Mouse (Mus musculus) MEL (cell line): ENCODE data around the gene Fbln2. TPM values are rescaled to one million over a fixed set of nuclear protein-coding genes. Genes with fewer than 3 reads are reported as not detected.

Source experiments
- DNase-seq: peaks from one replicate; pipeline ENCODE4 v3.0.0; 2011; ENCODE audit warnings: low read depth, low spot score
- H3K27ac ChIP-seq: 2 replicates; pipeline ENCODE4 v1.5.1; 2012; ENCODE audit warnings: low read depth, mild to moderate bottlenecking, control low read depth, low read length, moderate library complexity; ENCODE audit not compliant: control insufficient read depth
- H3K27me3 ChIP-seq, 2 experiments: fragments of 150-350 bp in 1 of 2; sonication (generic) in 1 of 2; 2 replicates each; pipeline ENCODE4 v1.6.1; 2012; ENCODE audit warnings: low read length in 2 of 2, mild to moderate bottlenecking in 2 of 2, improper control_type of control experiment in 1 of 2, moderate library complexity in 1 of 2; ENCODE audit not compliant: insufficient read depth in 2 of 2, control insufficient read depth in 1 of 2
- H3K36me3 ChIP-seq, 2 experiments: 2 replicates each; pipeline ENCODE4 v1.6.1; 2012 to 2014; ENCODE audit warnings: low read length in 2 of 2, improper control_type of control experiment in 1 of 2, inconsistent platforms in 1 of 2, mild to moderate bottlenecking in 1 of 2; ENCODE audit not compliant: insufficient read depth in 2 of 2, control insufficient read depth in 1 of 2
- H3K4me1 ChIP-seq, 2 experiments: fragments of 150-350 bp in 1 of 2; sonication (generic) in 1 of 2; 2 replicates each; pipeline ENCODE4 v1.6.1; 2012; ENCODE audit warnings: low read length in 2 of 2, improper control_type of control experiment in 1 of 2, mild to moderate bottlenecking in 1 of 2; ENCODE audit not compliant: insufficient read depth in 2 of 2, control insufficient read depth in 1 of 2
- H3K4me3 ChIP-seq, 2 experiments: fragments of 150-350 bp in 1 of 2; sonication (generic) in 1 of 2; 2 replicates each; pipeline ENCODE4 v1.5.1; 2012; ENCODE audit warnings: low read depth in 2 of 2, low read length in 2 of 2, mild to moderate bottlenecking in 2 of 2, moderate library complexity in 2 of 2, control low read depth in 1 of 2, improper control_type of control experiment in 1 of 2; ENCODE audit not compliant: control insufficient read depth in 1 of 2, insufficient read depth in 1 of 2
- H3K79me2 ChIP-seq: 2 replicates; pipeline ENCODE4 v1.6.1; 2012; ENCODE audit warnings: mild to moderate bottlenecking, low read length, moderate library complexity; ENCODE audit not compliant: control insufficient read depth, poor library complexity, insufficient read depth
- H3K9ac ChIP-seq: 2 replicates; pipeline ENCODE4 v1.6.1; 2012; ENCODE audit warnings: low read depth, mild to moderate bottlenecking, control low read depth, low read length, moderate library complexity; ENCODE audit not compliant: control insufficient read depth, poor library complexity, severe bottlenecking
- H3K9me3 ChIP-seq: fragments of 150-350 bp; sonication (generic); replicated peaks from 2 replicates; pipeline ENCODE4 v1.6.1; 2012; ENCODE audit warnings: mild to moderate bottlenecking, low read length, improper control_type of control experiment, moderate library complexity; ENCODE audit not compliant: insufficient read depth
- BHLHE40 ChIP-seq: IDR thresholded peaks from 2 replicates; pipeline ENCODE4 v1.6.1; 2012; ENCODE audit warnings: low read depth, mild to moderate bottlenecking, inconsistent platforms, low read length, improper control_type of control experiment, borderline replicate concordance
- CTCF ChIP-seq, 3 experiments: IDR thresholded peaks in 2 of 3; conservative IDR thresholded peaks in 1 of 3; 2 replicates each; pipeline ENCODE4 v1.5.1; 2011 to 2012; ENCODE audit warnings: low read length in 3 of 3, low read depth in 2 of 3, mild to moderate bottlenecking in 2 of 3, improper control_type of control experiment in 1 of 3, inconsistent platforms in 1 of 3, mixed read lengths in 1 of 3, moderate library complexity in 1 of 3; ENCODE audit not compliant: control insufficient read depth in 1 of 3, insufficient read depth in 1 of 3, poor library complexity in 1 of 3, severe bottlenecking in 1 of 3
- E2F4 ChIP-seq: IDR thresholded peaks from 2 replicates; pipeline ENCODE4 v1.6.1; 2011; ENCODE audit warnings: low read depth, low read length, improper control_type of control experiment, borderline replicate concordance
- ELF1 ChIP-seq: IDR thresholded peaks from 2 replicates; pipeline ENCODE4 v1.6.1; 2014; ENCODE audit warnings: low read depth, mild to moderate bottlenecking, inconsistent platforms, low read length, improper control_type of control experiment, moderate library complexity
- EP300 ChIP-seq, 2 experiments: IDR thresholded peaks; 2 replicates each; pipeline ENCODE4 v1.6.1; 2011; ENCODE audit warnings: improper control_type of control experiment in 2 of 2, low read length in 2 of 2, low read depth in 1 of 2, mild to moderate bottlenecking in 1 of 2
- ETS1 ChIP-seq: IDR thresholded peaks from 2 replicates; pipeline ENCODE4 v1.6.1; 2012; ENCODE audit warnings: low read depth, mild to moderate bottlenecking, inconsistent platforms, low read length, improper control_type of control experiment, moderate library complexity
- GABPA ChIP-seq: IDR thresholded peaks from 2 replicates; pipeline ENCODE4 v1.6.1; 2012; ENCODE audit warnings: low read depth, mild to moderate bottlenecking, inconsistent platforms, low read length, improper control_type of control experiment, moderate library complexity
- HCFC1 ChIP-seq: IDR thresholded peaks from 2 replicates; pipeline ENCODE4 v1.6.1; 2012; ENCODE audit warnings: low read depth, mild to moderate bottlenecking, inconsistent platforms, low read length, improper control_type of control experiment, moderate library complexity
- KAT2A ChIP-seq: conservative IDR thresholded peaks from 2 replicates; pipeline ENCODE4 v1.6.1; 2012; ENCODE audit warnings: low read depth, low read length, improper control_type of control experiment, inconsistent platforms
- MAFK ChIP-seq: IDR thresholded peaks from 2 replicates; pipeline ENCODE4 v1.6.1; 2011; ENCODE audit warnings: low read depth, mild to moderate bottlenecking, low read length, improper control_type of control experiment, borderline replicate concordance
- MAZ ChIP-seq: IDR thresholded peaks from 2 replicates; pipeline ENCODE4 v1.6.1; 2012; ENCODE audit warnings: low read depth, mild to moderate bottlenecking, inconsistent platforms, low read length, improper control_type of control experiment
- MEF2A ChIP-seq: IDR thresholded peaks from 2 replicates; pipeline ENCODE4 v1.6.1; 2014; ENCODE audit warnings: low read depth, mild to moderate bottlenecking, inconsistent platforms, low read length, improper control_type of control experiment; ENCODE audit not compliant: poor library complexity, insufficient replicate concordance, severe bottlenecking; ENCODE audit errors: extremely low read depth
- MXI1 ChIP-seq: IDR thresholded peaks from 2 replicates; pipeline ENCODE4 v1.6.1; 2011; ENCODE audit warnings: mild to moderate bottlenecking, low read depth, low read length, improper control_type of control experiment
- MYB ChIP-seq: IDR thresholded peaks from 2 replicates; pipeline ENCODE4 v1.6.1; 2011; ENCODE audit warnings: mild to moderate bottlenecking, low read depth, low read length, improper control_type of control experiment
- NELFE ChIP-seq: IDR thresholded peaks from 2 replicates; pipeline ENCODE4 v1.6.1; 2011; ENCODE audit warnings: low read depth, low read length, improper control_type of control experiment
- POLR2A ChIP-seq, 2 experiments: IDR thresholded peaks; 2 replicates each; pipeline ENCODE4 v1.6.1; 2011 to 2012; ENCODE audit warnings: low read length in 2 of 2, mild to moderate bottlenecking in 2 of 2, control low read depth in 1 of 2, improper control_type of control experiment in 1 of 2, low read depth in 1 of 2, moderate library complexity in 1 of 2; ENCODE audit not compliant: control insufficient read depth in 1 of 2, insufficient read depth in 1 of 2, poor library complexity in 1 of 2
- POLR2AphosphoS2 ChIP-seq: IDR thresholded peaks from 2 replicates; pipeline ENCODE4 v1.6.1; 2011; ENCODE audit warnings: low read length, improper control_type of control experiment
- POLR2AphosphoS5 ChIP-seq: IDR thresholded peaks from 2 replicates; pipeline ENCODE4 v1.6.1; 2012; ENCODE audit warnings: low read depth, borderline replicate concordance, mild to moderate bottlenecking, inconsistent platforms, low read length, moderate library complexity, mixed read lengths
- RAD21 ChIP-seq: IDR thresholded peaks from 2 replicates; pipeline ENCODE4 v1.6.1; 2011; ENCODE audit warnings: mild to moderate bottlenecking, low read depth, low read length, improper control_type of control experiment
- RCOR1 ChIP-seq: IDR thresholded peaks from 2 replicates; pipeline ENCODE4 v1.6.1; 2012; ENCODE audit warnings: low read depth, mild to moderate bottlenecking, inconsistent platforms, low read length, improper control_type of control experiment
- SMC3 ChIP-seq: IDR thresholded peaks from 2 replicates; pipeline ENCODE4 v1.6.1; 2011; ENCODE audit warnings: low read depth, low read length, improper control_type of control experiment
- UBTF ChIP-seq: IDR thresholded peaks from 2 replicates; pipeline ENCODE4 v1.6.1; 2012; ENCODE audit warnings: low read depth, mild to moderate bottlenecking, inconsistent platforms, low read length, improper control_type of control experiment, moderate library complexity, borderline replicate concordance; ENCODE audit not compliant: insufficient read depth
- USF1 ChIP-seq: IDR thresholded peaks from 2 replicates; pipeline ENCODE4 v1.6.1; 2014; ENCODE audit warnings: low read depth, mild to moderate bottlenecking, inconsistent platforms, low read length, improper control_type of control experiment, moderate library complexity
- ZC3H11A ChIP-seq: IDR thresholded peaks from 2 replicates; pipeline ENCODE4 v1.6.1; 2012; ENCODE audit warnings: low read depth, mild to moderate bottlenecking, inconsistent platforms, low read length, improper control_type of control experiment
- ZMIZ1 ChIP-seq: IDR thresholded peaks from 2 replicates; pipeline ENCODE4 v1.6.1; 2012; ENCODE audit warnings: low read depth, mild to moderate bottlenecking, inconsistent platforms, low read length, improper control_type of control experiment, moderate library complexity
- polyA plus RNA-seq, 2 experiments: library from polyadenylated mRNA; stranded (reverse) in 1 of 2; unstranded in 1 of 2; fragments of >175 nt in 1 of 2; fragments of >200 nt in 1 of 2; gene quantifications; 2 replicates each; pipeline versions ENCODE4 v1.2.1 to v1.2.4; 2012; ENCODE audit warnings: low replicate concordance in 2 of 2, low read depth in 1 of 2; ENCODE audit not compliant: insufficient read length in 2 of 2, insufficient read depth in 1 of 2, missing spikeins in 1 of 2
- total RNA-seq: library from RNA; depleted of rRNA; stranded (reverse); fragments of 300-350 nt; gene quantifications from 2 replicates; pipeline ENCODE4 v1.2.3, GENCODE M21; 2012

The Fbln2 gene
- total and polyA plus RNA-seq, 3 experiments: 1.9 to 2.3 TPM; not detected in 1

DNA sequence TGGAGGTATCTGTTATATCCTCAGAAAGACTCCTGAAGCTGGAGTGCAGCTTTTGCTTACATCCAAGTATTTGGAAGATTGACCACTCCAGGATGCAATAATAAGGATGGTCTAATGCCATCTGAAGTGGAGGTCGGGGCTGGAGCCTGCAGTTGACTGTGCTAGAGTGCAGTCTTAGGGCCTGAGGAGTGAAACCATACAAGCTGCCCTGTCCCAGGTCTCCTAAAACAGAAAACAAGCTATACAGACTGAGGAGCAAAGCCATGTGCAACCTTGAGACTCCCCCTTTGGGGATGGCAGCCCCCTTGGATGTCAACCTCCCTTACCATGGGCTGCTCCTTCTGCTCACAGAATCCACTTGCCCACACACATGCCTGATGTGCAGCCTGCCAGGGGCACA, 76.7 kb downstream of the Fbln2 start:
- Histone ChIP-seq H3K79me2 (no peaks in the 10 kb centered on the region), H3K9ac (no peak overlapping the region), H3K36me3 (no peaks in the 10 kb centered on the region), H3K4me3 (no peak overlapping the region), H3K27me3 (peaks cover 0 to 10% of the 10 kb centered on the region in 2 experiments; a peak in 3 of 4 replicates), H3K9me3 (no peaks in the 10 kb centered on the region), H3K4me1 (no peaks in the 10 kb centered on the region), H3K27ac (no peak overlapping the region)
- TF ChIP-seq RAD21: no peak
- TF ChIP-seq E2F4: no peak
- TF ChIP-seq MAZ: no peak
- TF ChIP-seq MYB: no peak
- TF ChIP-seq POLR2A (IDR thresholded peaks at IDR 0.05; ENCODE audit: control insufficient read depth in 1 of 2, insufficient read depth in 1 of 2, low read depth in 1 of 2, low read length in 2 of 2, poor library complexity in 1 of 2): no peak
- TF ChIP-seq MAFK: no peak
- no peak for TF ChIP-seq MXI1
- no peak for TF ChIP-seq KAT2A
- TF ChIP-seq MEF2A: no peak
- no peak for TF ChIP-seq ZMIZ1
- TF ChIP-seq ETS1: no peak
- no peak for TF ChIP-seq POLR2AphosphoS2
- no peak for TF ChIP-seq GABPA
- no peak for TF ChIP-seq NELFE
- TF ChIP-seq CTCF (IDR thresholded peaks at IDR 0.05 in 2 of 3, conservative IDR thresholded peaks at IDR 0.05 in 1 of 3; ENCODE audit: control insufficient read depth in 1 of 3, insufficient read depth in 1 of 3, low read depth in 2 of 3, low read length in 3 of 3, poor library complexity in 1 of 3, severe bottlenecking in 1 of 3): no peak
- TF ChIP-seq SMC3: no peak
- TF ChIP-seq UBTF: no peak
- TF ChIP-seq BHLHE40: no peak
- no peak for TF ChIP-seq HCFC1
- TF ChIP-seq POLR2AphosphoS5: no peak
- DNase-seq: no peak

- TF ChIP-seq MXI1: no peak
- no peak for TF ChIP-seq RCOR1
- no peak for TF ChIP-seq USF1
- no peak for TF ChIP-seq POLR2A (IDR thresholded peaks at IDR 0.05; ENCODE audit: control insufficient read depth in 1 of 2, insufficient read depth in 1 of 2, low read depth in 1 of 2, low read length in 2 of 2, poor library complexity in 1 of 2)
- no peak for TF ChIP-seq EP300 (IDR thresholded peaks at IDR 0.05; ENCODE audit: low read depth in 1 of 2, low read length in 2 of 2)
- no peak for TF ChIP-seq ZC3H11A
- TF ChIP-seq ELF1: no peak
- TF ChIP-seq, all 39 proteins: peak for 0
- Histone ChIP-seq H3K4me3 (no peak overlapping the region), H3K36me3 (no peaks in the 10 kb centered on the region), H3K9me3 (no peaks in the 10 kb centered on the region), H3K27ac (no peak overlapping the region), H3K9ac (no peak overlapping the region), H3K79me2 (no peaks in the 10 kb centered on the region), H3K27me3 (peaks cover 1 to 10% of the 10 kb centered on the region in 2 experiments; a peak in 3 of 4 replicates), H3K4me1 (no peaks in the 10 kb centered on the region)
- no peak for DNase-seq
These were observed 78.7 kb downstream of the Fbln2 start for GRCm38 (mm10) chr6:91290937-91291336.
